Mouse (Mus musculus): ENCODE data around the gene Ciapin1. TPM values are rescaled to one million over a fixed set of nuclear protein-coding genes. Genes with fewer than 3 reads are reported as not detected.

Ciapin1 gene
- polyA plus RNA-seq, 1 experiment, result 22.9 TPM

- no peak for TF ChIP-seq CTCF (IDR thresholded peaks at IDR 0.05; ENCODE audit: insufficient read depth, low read length)
- TF ChIP-seq POLR2A (IDR thresholded peaks at IDR 0.05; ENCODE audit: borderline replicate concordance, extremely low read depth, low read depth, low read length), result no peak
- WGBS, result 73% methylated on average over 6 of the region's 6 CpGs
- H3K4me1 ChIP-seq (ENCODE audit: control insufficient read depth, insufficient read depth, low read length), result 0 out of 2 replicates have a peak, but pooled peaks cover 2% of the 10 kb centered on the region
- no peak for DNase-seq
- H3K4me3 ChIP-seq (replicated peaks; ENCODE audit: extremely low read depth, low read depth, low read length), result no peak overlapping the region
Measured at GRCm38 (mm10) chr8:94811654-94812053, 26.5 kb downstream of the Ciapin1 start.

DNA sequence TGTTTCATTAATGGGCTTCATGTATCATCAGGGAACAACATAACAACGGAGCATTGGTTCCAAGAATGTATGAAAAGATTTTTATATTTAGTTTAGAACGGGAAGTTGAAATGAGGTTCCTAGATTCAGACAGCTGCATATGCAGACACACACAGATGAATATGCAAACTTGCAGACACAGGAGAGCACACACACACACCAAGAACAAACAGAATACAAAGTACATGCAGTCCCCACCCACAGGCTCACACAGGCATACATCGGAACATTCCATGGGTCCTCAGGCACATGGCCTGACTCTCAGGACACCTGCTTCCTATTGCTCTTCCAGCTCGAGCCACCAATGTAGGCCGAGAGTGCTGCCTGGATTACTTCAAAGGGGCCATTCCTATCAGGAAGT is 27.3 kb downstream of the Ciapin1 start:
- H3K4me3 ChIP-seq (replicated peaks; ENCODE audit: extremely low read depth, low read depth, low read length), result no peak overlapping the region
- TF ChIP-seq POLR2A (IDR thresholded peaks at IDR 0.05; ENCODE audit: borderline replicate concordance, extremely low read depth, low read depth, low read length) (no peak), CTCF (IDR thresholded peaks at IDR 0.05; ENCODE audit: insufficient read depth, low read length) (no peak)
- 0 out of 2 replicates have a peak, but pooled peaks cover 2% of the 10 kb centered on the region for H3K4me1 ChIP-seq (ENCODE audit: control insufficient read depth, insufficient read depth, low read length)
- WGBS, result 73% methylated on average over 5 of the region's 5 CpGs
- DNase-seq, result no peak

GRCm38 (mm10) chr8:94810153-94810552 is 28.0 kb downstream of the Ciapin1 start, which contains the start of gene Ccl17:
Ccl17 (plus strand) TSS chr8:94810453.
- H3K4me1 ChIP-seq (ENCODE audit: control insufficient read depth, insufficient read depth, low read length), result 0 out of 2 replicates have a peak, but pooled peaks cover 2% of the 10 kb centered on the region
- no peak within 1 kb of the TSS for H3K4me3 ChIP-seq (replicated peaks; ENCODE audit: extremely low read depth, low read depth, low read length)
- no peak for TF ChIP-seq CTCF (IDR thresholded peaks at IDR 0.05; ENCODE audit: insufficient read depth, low read length)
- no peak for TF ChIP-seq POLR2A (IDR thresholded peaks at IDR 0.05; ENCODE audit: borderline replicate concordance, extremely low read depth, low read depth, low read length)
- WGBS, result 53% methylated on average over 3 of the region's 3 CpGs
- DNase-seq, result no peak

DNA sequence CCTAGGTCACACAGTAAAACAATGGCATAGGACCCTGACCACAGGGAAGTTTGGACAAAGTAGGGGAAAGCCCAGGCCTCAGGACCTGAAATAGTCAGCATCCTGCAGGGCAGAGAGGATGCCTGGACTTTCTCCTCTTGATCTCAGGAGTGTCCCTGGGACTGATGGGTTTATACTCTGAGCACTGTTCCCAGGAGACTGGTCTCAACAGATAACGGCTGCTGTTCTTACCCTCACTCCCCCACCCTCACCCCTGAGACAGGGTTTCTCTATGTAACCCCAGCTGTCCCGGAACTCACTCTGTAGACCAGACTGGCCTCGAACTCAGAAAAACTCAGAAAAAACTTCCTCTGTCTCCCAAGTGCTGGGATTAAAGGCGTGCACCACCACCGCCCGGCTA is 29.8 kb downstream of the Ciapin1 start:
- DNase-seq, result no peak
- Histone ChIP-seq H3K4me3 (replicated peaks; ENCODE audit: extremely low read depth, low read depth, low read length) (no peak overlapping the region), H3K4me1 (ENCODE audit: control insufficient read depth, insufficient read depth, low read length) (0 out of 2 replicates have a peak, but pooled peaks cover 2% of the 10 kb centered on the region)
- TF ChIP-seq CTCF (IDR thresholded peaks at IDR 0.05; ENCODE audit: insufficient read depth, low read length) (no peak), POLR2A (IDR thresholded peaks at IDR 0.05; ENCODE audit: borderline replicate concordance, extremely low read depth, low read depth, low read length) (no peak)
- WGBS, result 85% methylated on average over 6 of the region's 6 CpGs

DNA sequence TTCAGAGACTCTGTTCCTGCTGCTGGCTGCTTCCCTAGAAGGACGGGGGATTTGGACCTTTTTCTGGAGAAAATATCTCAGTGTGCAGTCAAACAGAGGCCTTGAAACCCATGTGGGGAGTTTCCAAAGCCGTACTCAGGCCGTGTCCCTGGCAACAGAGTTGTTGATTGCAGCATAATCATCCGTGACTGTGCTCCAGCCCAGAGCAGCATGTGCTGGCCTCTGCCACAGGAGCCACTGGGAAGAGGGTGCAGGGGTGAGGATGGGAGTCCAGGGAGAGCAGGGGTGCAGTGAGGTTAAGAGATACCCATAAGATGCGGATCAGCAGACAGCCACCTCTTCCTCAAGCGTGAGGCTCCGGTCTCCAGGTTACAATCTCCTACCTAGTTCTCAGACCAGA is 30.7 kb downstream of the Ciapin1 start:
- DNase-seq, result no peak
- no peak overlapping the region for H3K4me3 ChIP-seq (replicated peaks; ENCODE audit: extremely low read depth, low read depth, low read length)
- TF ChIP-seq CTCF (IDR thresholded peaks at IDR 0.05; ENCODE audit: insufficient read depth, low read length), result no peak
- TF ChIP-seq POLR2A (IDR thresholded peaks at IDR 0.05; ENCODE audit: borderline replicate concordance, extremely low read depth, low read depth, low read length), result no peak
- 70% methylated on average over 7 of the region's 7 CpGs for WGBS
- no peaks in the 10 kb centered on the region for H3K4me1 ChIP-seq (ENCODE audit: control insufficient read depth, insufficient read depth, low read length)

- TF ChIP-seq POLR2A (IDR thresholded peaks at IDR 0.05; ENCODE audit: borderline replicate concordance, extremely low read depth, low read depth, low read length), result no peak
- no peak for TF ChIP-seq CTCF (IDR thresholded peaks at IDR 0.05; ENCODE audit: insufficient read depth, low read length)
- 0 out of 2 replicates have a peak, but pooled peaks cover 2% of the 10 kb centered on the region for H3K4me1 ChIP-seq (ENCODE audit: control insufficient read depth, insufficient read depth, low read length)
- H3K4me3 ChIP-seq (replicated peaks; ENCODE audit: extremely low read depth, low read depth, low read length), result no peak overlapping the region
- DNase-seq, result no peak
- 71% methylated on average over 4 of the region's 4 CpGs for WGBS
Measured at GRCm38 (mm10) chr8:94805811-94806210, 32.3 kb downstream of the Ciapin1 start.

GRCm38 (mm10) chr8:94804546-94805340 is 33.4 kb downstream of the Ciapin1 start:
- DNase-seq, result no peak
- H3K4me1 ChIP-seq (ENCODE audit: control insufficient read depth, insufficient read depth, low read length), result peaks cover 2% of the 10 kb centered on the region; the same call in 1 of the 2 replicates
- 54% methylated on average over 10 of the region's 10 CpGs for WGBS
- H3K4me3 ChIP-seq (replicated peaks; ENCODE audit: extremely low read depth, low read depth, low read length), result no peak overlapping the region
- TF ChIP-seq CTCF (IDR thresholded peaks at IDR 0.05; ENCODE audit: insufficient read depth, low read length) (no peak), POLR2A (IDR thresholded peaks at IDR 0.05; ENCODE audit: borderline replicate concordance, extremely low read depth, low read depth, low read length) (no peak)

DNA sequence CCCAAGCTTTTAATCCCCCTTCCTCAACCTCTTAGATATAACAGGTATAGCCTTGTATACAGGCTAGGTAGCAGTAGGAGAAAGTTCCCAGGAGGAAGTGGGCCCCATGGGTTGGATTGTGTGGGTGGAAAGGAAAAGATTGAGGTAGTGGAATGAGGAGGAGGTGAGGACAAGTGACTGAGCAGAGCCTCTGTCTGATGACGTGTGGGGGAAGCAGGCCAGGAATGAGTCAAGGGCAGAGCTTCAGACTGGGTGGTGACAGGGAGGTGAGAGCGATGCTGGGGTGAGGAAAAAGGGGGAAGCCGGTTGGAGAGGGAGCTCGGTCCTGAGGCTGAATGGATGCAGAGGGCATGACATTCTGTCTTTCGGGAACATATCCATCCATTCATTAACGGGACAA is 34.6 kb downstream of the Ciapin1 start:
- DNase-seq, result no peak
- H3K4me1 ChIP-seq (ENCODE audit: control insufficient read depth, insufficient read depth, low read length), result peaks cover 2% of the 10 kb centered on the region; the same call in 1 of the 2 replicates
- TF ChIP-seq POLR2A (IDR thresholded peaks at IDR 0.05; ENCODE audit: borderline replicate concordance, extremely low read depth, low read depth, low read length) (no peak), CTCF (IDR thresholded peaks at IDR 0.05; ENCODE audit: insufficient read depth, low read length) (no peak)
- WGBS, result 65% methylated on average over 6 of the region's 6 CpGs
- H3K4me3 ChIP-seq (replicated peaks; ENCODE audit: extremely low read depth, low read depth, low read length), result no peak overlapping the region

- DNase-seq, result no peak
- Histone ChIP-seq H3K4me1 (ENCODE audit: control insufficient read depth, insufficient read depth, low read length) (peaks cover 2% of the 10 kb centered on the region; the same call in 1 of the 2 replicates), H3K4me3 (replicated peaks; ENCODE audit: extremely low read depth, low read depth, low read length) (no peak overlapping the region)
- no peak for TF ChIP-seq POLR2A (IDR thresholded peaks at IDR 0.05; ENCODE audit: borderline replicate concordance, extremely low read depth, low read depth, low read length)
- no peak for TF ChIP-seq CTCF (IDR thresholded peaks at IDR 0.05; ENCODE audit: insufficient read depth, low read length)
- WGBS, result 48% methylated on average over 4 of the region's 4 CpGs
Measured at GRCm38 (mm10) chr8:94802375-94802774, 35.8 kb downstream of the Ciapin1 start.

Data from lung, adult 2 months (tissue).